Mouse (Mus musculus) heart, embryonic 15.5 days (tissue): ENCODE data around the gene Tyk2. TPM values are rescaled to one million over a fixed set of nuclear protein-coding genes. Genes with fewer than 3 reads are reported as not detected.

ENCODE experiments used
- ATAC-seq: fragments of 200-750 bp; cut with Nextera tagmentation; replicated peaks from 2 replicates; pipeline ENCODE4 v1.8.0; 2017; ENCODE audit warnings: low read depth, moderate TSS enrichment; ENCODE audit not compliant: insufficient number of reproducible peaks, insufficient read depth, low FRiP score
- H3K27ac ChIP-seq: fragments of 300-500 bp; sonication (generic); 2 replicates; pipeline ENCODE4 v1.5.1; 2015; ENCODE audit warnings: mild to moderate bottlenecking, inconsistent platforms
- H3K27me3 ChIP-seq: fragments of 300-500 bp; sonication (generic); 2 replicates; pipeline ENCODE4 v1.6.1; 2015; ENCODE audit warnings: inconsistent platforms
- H3K36me3 ChIP-seq: fragments of 300-500 bp; sonication (generic); 2 replicates; pipeline ENCODE4 v1.6.1; 2015; ENCODE audit warnings: mild to moderate bottlenecking, inconsistent platforms
- H3K4me1 ChIP-seq: fragments of 300-500 bp; sonication (generic); replicated peaks from 2 replicates; pipeline ENCODE4 v1.6.1; 2015; ENCODE audit warnings: inconsistent platforms
- H3K4me2 ChIP-seq: fragments of 300-500 bp; sonication (generic); 2 replicates; pipeline ENCODE4 v1.6.1; 2015; ENCODE audit warnings: inconsistent platforms, mild to moderate bottlenecking, moderate library complexity
- H3K4me3 ChIP-seq: fragments of 300-500 bp; sonication (generic); 2 replicates; pipeline ENCODE4 v1.5.1; 2015; ENCODE audit warnings: mild to moderate bottlenecking, inconsistent platforms
- H3K9ac ChIP-seq: fragments of 300-500 bp; sonication (generic); 2 replicates; pipeline ENCODE4 v1.6.1; 2015; ENCODE audit warnings: mild to moderate bottlenecking, inconsistent platforms
- H3K9me3 ChIP-seq: fragments of 300-500 bp; sonication (generic); replicated peaks from 2 replicates; pipeline ENCODE4 v1.6.1; 2016; ENCODE audit warnings: inconsistent platforms
- WGBS: fragments of 180-500 bp; shearing (Covaris S2); methylation state at CpG from one replicate; pipeline ENCODE4 v1.1.7; 2015; ENCODE audit warnings: mixed read lengths; 5-methylcytosine and 5-hydroxymethylcytosine counted together
- polyA plus RNA-seq: library from polyadenylated mRNA; unstranded; fragments of >200 nt; fragmentation: Nextera tagmentation; extraction: Ambion mirVana; gene quantifications from 2 replicates; pipeline ENCODE4 v1.2.1, GENCODE M21; 2015

Gene Tyk2
- 12.2 and 16.6 TPM in 2 replicates for polyA plus RNA-seq

DNA sequence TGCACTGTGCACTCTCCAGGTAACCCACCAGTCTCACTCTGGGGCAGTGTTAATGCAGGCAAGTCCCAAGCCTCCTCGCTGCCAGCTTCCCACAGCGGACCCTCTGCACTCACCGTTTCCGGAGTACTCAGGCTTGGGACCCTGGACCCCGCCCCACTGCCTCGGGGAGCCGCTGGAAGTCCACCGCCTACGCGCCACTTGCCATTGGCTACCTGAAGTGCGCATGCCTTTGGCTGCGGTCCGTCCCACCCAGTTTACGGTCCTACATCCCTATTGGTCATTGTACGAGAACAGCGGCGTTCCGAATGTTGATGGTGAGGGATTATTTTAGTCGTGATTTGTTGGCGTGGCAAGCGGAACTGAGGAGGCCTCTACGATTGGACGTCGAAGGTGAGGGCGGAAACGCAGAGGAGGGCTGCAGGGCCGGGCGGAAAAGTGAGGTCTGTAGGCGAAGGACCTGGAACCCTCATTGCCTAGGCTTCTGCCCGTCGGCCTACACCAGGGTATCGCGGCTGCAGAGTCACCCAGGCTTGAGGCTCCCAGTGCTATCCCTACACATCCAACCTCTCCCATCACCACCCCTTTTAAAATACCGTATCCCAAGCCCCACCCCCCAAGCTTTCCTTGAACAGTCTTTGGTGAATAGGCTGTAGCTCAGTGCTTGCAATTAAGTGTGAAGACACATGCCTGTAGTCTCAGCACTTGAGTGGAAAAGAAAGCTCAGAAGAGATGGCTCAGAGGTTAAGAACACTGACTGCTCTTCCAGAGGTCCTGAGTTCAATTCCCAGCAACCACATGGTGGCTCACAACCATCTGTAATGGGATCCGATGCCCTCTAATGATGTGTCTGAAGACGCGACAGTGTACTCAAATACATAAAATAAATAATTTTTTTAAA lies at the start of gene Tyk2:
Tyk2 (minus strand) TSS at position 185 of the 898 bp plus-strand sequence.
- H3K9me3 ChIP-seq = no peaks in the 10 kb centered on the region
- H3K4me2 ChIP-seq = peak within 1 kb of the TSS; percentile 71
- H3K27me3 ChIP-seq = no peaks in the 10 kb centered on the region
- H3K36me3 ChIP-seq = no peaks in the 10 kb centered on the region
- 6% methylated on average over 37 of the region's 37 CpGs for WGBS
- H3K9ac ChIP-seq = peak within 1 kb of the TSS; percentile 69
- ATAC-seq = peak; percentile 93
- peak within 1 kb of the TSS; percentile 73 for H3K4me3 ChIP-seq
- H3K27ac ChIP-seq = peak within 1 kb of the TSS; percentile 76
- H3K4me1 ChIP-seq = peaks cover 35% of the 10 kb centered on the region

DNA sequence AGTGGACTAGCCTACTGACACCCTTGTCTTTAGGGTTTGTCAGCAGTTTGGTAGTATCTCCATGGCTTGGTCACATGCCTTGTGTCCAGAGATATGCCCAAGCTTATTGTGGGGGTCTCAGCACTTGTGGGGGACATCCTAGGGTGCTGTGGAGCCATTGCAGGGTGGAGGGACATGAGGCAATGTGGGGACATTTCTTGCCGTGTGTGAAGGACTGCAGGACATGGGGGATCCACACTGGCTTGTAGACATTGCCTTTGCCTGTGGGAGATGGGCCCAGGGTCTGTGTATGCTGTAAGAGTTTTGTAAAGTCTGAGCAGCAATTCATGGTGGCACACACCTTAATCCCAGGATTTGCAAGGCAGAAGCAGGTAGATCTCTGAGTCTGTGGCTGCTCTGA lies 49.8 kb upstream of the Tyk2 start:
- Histone ChIP-seq H3K4me3 (no peak overlapping the region), H3K4me2 (peak overlapping the region; percentile 84; the same call in 1 of the 2 replicates), H3K9ac (no peak overlapping the region), H3K27ac (no peak overlapping the region), H3K36me3 (no peaks in the 10 kb centered on the region), H3K4me1 (peaks cover 33% of the 10 kb centered on the region), H3K27me3 (no peaks in the 10 kb centered on the region), H3K9me3 (no peaks in the 10 kb centered on the region)
- no peak for ATAC-seq
- 70% methylated on average over 1 of the region's 1 CpGs for WGBS

DNA sequence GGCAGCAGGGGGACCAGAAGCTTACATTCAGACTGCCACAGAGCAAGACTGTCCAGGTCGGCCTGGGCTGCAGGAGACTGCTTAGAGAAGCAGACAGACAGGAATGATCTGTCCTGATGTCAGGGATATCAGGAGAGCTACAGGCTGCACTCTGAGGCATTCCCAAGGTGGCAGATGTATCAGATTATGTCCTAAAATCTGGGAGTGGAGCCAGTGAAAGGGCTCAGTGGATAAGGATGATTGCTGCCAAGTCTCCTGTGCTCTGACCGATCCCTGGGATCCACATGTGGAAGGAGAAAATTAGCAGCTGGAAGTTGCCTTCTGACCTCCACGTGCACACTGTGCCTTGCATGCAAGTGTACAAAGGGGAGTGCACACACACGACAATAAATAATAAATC lies 49.4 kb upstream of the Tyk2 start:
- no peak for ATAC-seq
- no peak overlapping the region for H3K9ac ChIP-seq
- no peaks in the 10 kb centered on the region for H3K9me3 ChIP-seq
- H3K4me3 ChIP-seq = no peak overlapping the region
- peaks cover 28% of the 10 kb centered on the region for H3K4me1 ChIP-seq
- H3K27me3 ChIP-seq = no peaks in the 10 kb centered on the region
- 42% methylated on average over 4 of the region's 4 CpGs for WGBS
- no peak overlapping the region for H3K27ac ChIP-seq
- no peaks in the 10 kb centered on the region for H3K36me3 ChIP-seq
- H3K4me2 ChIP-seq = no peak overlapping the region

DNA sequence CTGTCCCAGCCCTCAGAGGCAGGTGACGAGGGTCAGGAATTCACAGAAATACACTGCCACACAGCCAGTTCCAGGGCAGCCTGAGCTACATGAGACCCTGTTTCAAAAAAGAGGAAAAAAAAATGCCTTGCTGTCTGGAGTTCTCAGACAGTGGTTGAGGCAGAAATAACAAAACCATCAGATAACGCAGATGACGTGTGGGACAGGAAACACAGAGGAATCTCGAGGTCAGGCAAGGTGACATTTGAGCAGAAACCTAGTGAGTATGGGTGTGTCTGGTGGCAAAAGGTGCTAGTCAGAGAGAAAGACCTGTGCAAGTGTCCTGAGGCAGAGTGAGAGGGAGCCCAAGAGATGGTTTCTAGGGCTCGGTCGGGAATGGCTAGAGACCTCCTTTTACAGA lies 41.3 kb upstream of the Tyk2 start:
- no peak for ATAC-seq
- Histone ChIP-seq H3K36me3 (no peaks in the 10 kb centered on the region), H3K9ac (no peak overlapping the region), H3K4me1 (peaks cover 21% of the 10 kb centered on the region), H3K9me3 (no peaks in the 10 kb centered on the region), H3K4me3 (no peak overlapping the region), H3K27me3 (no peaks in the 10 kb centered on the region), H3K27ac (no peak overlapping the region), H3K4me2 (no peak overlapping the region)
- WGBS = 54% methylated on average over 6 of the region's 6 CpGs

DNA sequence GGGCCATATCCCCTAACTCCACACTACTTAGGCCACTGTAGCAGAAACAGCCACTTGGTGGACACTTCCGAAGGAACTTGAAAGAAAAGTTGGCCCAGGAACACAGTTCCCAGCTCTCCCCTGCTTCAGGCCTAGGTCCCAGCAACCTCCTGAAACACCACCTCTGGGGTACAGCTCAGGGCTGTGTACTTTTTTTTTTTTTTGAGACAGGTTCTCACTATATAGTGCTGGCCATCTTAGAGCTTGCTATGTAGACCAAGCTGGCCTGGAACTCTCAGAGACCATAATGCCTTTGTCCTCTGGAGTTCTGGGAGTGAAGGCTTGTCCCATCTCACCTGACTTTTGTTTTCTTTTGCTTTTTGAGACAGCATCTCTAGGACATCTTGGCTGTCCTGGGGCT lies 38.1 kb upstream of the Tyk2 start:
- peaks cover 51% of the 10 kb centered on the region for H3K4me1 ChIP-seq
- H3K9me3 ChIP-seq = no peaks in the 10 kb centered on the region
- peak overlapping the region; percentile 97 for H3K4me2 ChIP-seq
- H3K4me3 ChIP-seq = peak overlapping the region; percentile 45; the same call in 1 of the 2 replicates
- 36% methylated on average over 1 of the region's 1 CpGs for WGBS
- H3K27ac ChIP-seq = peak overlapping the region; percentile 91
- no peak overlapping the region for H3K9ac ChIP-seq
- ATAC-seq = no peak
- H3K27me3 ChIP-seq = peaks cover 26% of the 10 kb centered on the region
- H3K36me3 ChIP-seq = no peaks in the 10 kb centered on the region

DNA sequence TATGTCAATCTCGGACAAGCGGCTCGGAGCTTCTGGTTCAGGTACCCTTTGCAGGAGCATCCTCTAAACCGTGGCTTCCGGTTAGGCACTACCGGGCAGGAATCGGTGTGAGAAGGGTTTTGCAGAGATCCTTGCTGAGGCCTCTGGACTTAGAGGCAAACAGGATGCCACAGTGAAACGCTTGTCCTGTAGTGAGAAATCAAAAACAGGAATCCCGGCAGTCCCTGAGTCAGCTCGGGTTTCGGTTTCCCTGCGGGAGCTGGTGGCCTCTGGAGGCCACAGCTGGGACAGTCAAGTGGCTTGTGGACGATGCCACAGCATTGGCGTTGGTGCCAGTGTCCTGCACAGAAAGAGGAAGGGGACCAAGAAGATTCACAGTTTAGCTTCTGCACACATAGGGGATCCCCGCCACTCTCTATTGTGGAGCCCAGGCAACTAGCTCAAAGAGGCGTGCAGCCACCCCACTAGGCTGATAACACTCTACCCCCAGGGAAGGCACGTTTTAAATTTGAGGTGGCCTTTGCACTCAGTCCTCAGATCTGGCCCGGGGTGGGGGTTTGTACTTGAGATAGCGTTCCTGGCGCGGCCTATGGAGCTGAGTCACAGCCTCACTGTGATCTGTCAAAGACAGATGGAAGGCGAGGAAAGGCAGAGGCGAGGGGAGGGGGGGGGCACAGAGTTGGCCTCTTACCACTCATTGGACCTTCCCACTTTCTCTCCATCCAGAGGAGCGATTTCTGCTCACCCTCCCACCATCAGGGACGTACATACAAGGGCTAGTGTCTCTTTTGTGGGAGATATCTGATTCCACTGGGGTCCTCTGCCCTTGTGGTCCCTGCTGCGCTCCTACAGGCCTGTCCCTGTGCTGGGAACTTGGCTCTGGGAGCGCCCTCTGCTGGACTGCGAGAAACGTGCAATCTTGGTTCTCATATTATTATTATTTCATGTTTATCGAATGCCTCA lies 37.4 kb upstream of the Tyk2 start:
- H3K4me1 ChIP-seq = peaks cover 54% of the 10 kb centered on the region
- 2% methylated on average over 30 of the region's 30 CpGs for WGBS

GRCm38 (mm10) chr9:21167140-21168097 lies 36.4 kb upstream of the Tyk2 start:
- WGBS = 50% methylated on average over 10 of the region's 10 CpGs

More for the DNA sequence above, 37.4 kb upstream of the Tyk2 start:
- H3K4me3 ChIP-seq = peak overlapping the region; percentile 45
- peak; percentile 79 for ATAC-seq
- H3K36me3 ChIP-seq = no peaks in the 10 kb centered on the region
- H3K27ac ChIP-seq = peak overlapping the region; percentile 91
- H3K9ac ChIP-seq = peak overlapping the region; percentile 20
- H3K4me2 ChIP-seq = peak overlapping the region; percentile 97
- H3K9me3 ChIP-seq = no peaks in the 10 kb centered on the region
- peaks cover 33% of the 10 kb centered on the region for H3K27me3 ChIP-seq

GRCm38 (mm10) chr9:21166516-21166915 lies 35.5 kb upstream of the Tyk2 start:
- WGBS = 31% methylated on average over 3 of the region's 3 CpGs
- peaks cover 49% of the 10 kb centered on the region for H3K27me3 ChIP-seq

More at GRCm38 (mm10) chr9:21167140-21168097, 36.4 kb upstream of the Tyk2 start:
- Histone ChIP-seq H3K27me3 (peaks cover 41% of the 10 kb centered on the region), H3K9me3 (no peaks in the 10 kb centered on the region), H3K4me2 (peak overlapping the region; percentile 97), H3K4me3 (peak overlapping the region; percentile 45), H3K27ac (peak overlapping the region; percentile 91), H3K4me1 (peaks cover 54% of the 10 kb centered on the region), H3K9ac (peak overlapping the region; percentile 20), H3K36me3 (no peaks in the 10 kb centered on the region)
- ATAC-seq = no peak

GRCm38 (mm10) chr9:21165952-21166451 lies 35.0 kb upstream of the Tyk2 start:
- ATAC-seq = no peak
- H3K27ac ChIP-seq = 0 out of 2 replicates have a peak overlapping the region, but pooled peaks have one; percentile 15
- peaks cover 49% of the 10 kb centered on the region for H3K27me3 ChIP-seq
- H3K36me3 ChIP-seq = no peaks in the 10 kb centered on the region
- peak overlapping the region; percentile 67 for H3K4me3 ChIP-seq
- WGBS = under 1% methylated on average over 47 of the region's 47 CpGs
- H3K9me3 ChIP-seq = no peaks in the 10 kb centered on the region
- peak overlapping the region; percentile 97 for H3K4me2 ChIP-seq
- H3K9ac ChIP-seq = peak overlapping the region; percentile 73
- peaks cover 59% of the 10 kb centered on the region for H3K4me1 ChIP-seq

More at GRCm38 (mm10) chr9:21166516-21166915, 35.5 kb upstream of the Tyk2 start:
- Histone ChIP-seq H3K9me3 (no peaks in the 10 kb centered on the region), H3K4me1 (peaks cover 55% of the 10 kb centered on the region), H3K36me3 (no peaks in the 10 kb centered on the region), H3K27ac (no peak overlapping the region), H3K4me2 (peak overlapping the region; percentile 97), H3K9ac (peak overlapping the region; percentile 73; the same call in 1 of the 2 replicates), H3K4me3 (peak overlapping the region; percentile 67)
- no peak for ATAC-seq
